Mouse (Mus musculus) embryo, embryonic 11 days (tissue): ENCODE data around the gene Rubcn.

Source experiments
- DNase-seq: peaks from one replicate; pipeline ENCODE4 v3.0.0-alpha.2; 2015

The Rubcn gene

DNA sequence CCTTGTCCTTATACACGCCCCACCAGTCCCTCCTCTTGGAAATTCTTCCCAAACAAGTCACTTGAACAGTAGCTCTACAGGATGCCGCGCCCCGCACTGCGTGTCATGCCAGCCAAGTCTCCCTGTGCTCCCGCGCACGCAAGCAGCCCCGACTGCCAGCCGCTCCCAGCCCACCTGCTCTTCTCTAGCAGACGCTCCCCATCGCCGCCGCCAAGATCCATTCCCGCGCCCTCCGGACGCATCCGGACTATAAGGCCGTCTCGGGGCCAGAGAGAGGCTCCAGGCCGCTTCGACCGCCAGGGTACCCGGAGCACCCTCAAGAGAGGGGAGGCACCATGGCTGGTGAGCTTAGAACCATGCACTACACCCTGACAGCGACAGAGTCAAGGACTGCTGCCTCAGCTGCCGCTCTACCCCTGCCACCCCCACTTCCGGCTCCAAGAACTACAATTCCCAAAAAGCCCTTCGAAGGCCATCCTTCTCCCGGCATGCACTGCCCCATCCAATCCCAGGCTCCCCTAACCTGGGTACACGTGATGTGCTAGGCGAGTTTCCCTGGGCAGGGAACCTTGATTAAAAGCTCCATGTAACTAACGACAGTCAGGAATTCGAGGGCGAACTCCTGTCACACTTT lies 9.5 kb downstream of the Rubcn start:
- DNase-seq: peak; percentile 93

DNA sequence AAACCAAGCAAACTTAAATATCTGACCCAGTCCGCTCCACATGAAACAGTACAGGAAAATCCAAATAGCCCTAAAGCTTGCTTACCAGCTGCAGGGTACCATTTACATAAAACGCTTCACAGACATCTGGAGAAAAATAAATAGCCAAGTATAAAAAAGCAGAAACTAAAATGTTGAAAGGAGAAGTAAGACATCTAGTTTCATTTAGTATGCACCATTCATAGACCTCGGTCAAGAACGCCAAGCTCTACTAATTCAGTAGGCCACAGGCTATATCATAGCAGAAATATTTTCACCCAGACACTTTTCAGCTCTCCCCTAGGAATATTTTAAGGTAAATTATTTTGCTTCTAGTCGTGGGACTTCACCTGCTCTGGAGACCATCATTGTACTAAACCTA lies 10.9 kb downstream of the Rubcn start:
- no peak for DNase-seq

DNA sequence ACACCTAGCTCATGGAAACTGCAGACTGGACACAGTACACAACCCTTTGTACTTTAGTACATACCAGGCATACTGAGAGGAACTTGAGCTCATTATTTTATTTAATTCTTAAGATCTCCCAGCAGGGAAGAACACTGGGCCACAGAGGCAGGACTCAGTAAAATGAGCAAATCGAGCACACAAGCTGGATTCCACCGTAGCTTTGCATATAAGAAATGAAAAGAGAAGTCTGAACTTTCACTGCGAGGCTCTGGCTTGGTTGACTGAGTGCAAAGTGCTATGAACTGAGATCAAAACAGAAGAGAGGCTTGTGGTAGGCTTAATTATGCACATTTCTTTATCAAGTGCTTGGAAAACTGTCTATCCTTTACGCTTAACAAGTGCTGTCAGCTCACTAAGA lies 12.2 kb downstream of the Rubcn start:
- no peak for DNase-seq

DNA sequence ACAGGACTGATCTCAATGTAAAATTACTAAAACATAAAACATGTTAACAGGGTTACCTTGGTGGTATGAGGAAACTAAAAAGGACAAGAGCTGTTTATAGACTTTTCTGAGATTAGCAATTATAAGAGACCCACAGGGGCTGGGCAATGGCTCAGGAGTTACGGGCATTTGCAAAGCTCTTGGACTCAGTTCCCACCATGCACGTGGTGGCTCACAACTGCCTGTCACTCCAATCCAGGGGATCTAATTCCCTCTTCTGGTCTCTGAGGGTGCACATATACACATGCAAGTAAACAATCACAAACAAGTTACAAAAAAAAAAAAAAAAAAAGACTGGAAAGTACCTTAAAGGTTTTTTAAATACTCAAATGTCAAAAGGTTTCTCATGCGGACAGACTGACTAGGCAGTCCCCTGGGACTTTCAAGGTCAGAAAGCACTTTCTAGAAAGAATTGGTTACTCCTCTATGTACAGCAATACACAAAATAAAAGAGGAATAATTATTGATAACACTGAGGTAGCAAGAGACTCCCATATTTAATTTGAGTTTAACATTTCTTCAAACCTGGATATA lies 15.7 kb downstream of the Rubcn start:
- no peak for DNase-seq

DNA sequence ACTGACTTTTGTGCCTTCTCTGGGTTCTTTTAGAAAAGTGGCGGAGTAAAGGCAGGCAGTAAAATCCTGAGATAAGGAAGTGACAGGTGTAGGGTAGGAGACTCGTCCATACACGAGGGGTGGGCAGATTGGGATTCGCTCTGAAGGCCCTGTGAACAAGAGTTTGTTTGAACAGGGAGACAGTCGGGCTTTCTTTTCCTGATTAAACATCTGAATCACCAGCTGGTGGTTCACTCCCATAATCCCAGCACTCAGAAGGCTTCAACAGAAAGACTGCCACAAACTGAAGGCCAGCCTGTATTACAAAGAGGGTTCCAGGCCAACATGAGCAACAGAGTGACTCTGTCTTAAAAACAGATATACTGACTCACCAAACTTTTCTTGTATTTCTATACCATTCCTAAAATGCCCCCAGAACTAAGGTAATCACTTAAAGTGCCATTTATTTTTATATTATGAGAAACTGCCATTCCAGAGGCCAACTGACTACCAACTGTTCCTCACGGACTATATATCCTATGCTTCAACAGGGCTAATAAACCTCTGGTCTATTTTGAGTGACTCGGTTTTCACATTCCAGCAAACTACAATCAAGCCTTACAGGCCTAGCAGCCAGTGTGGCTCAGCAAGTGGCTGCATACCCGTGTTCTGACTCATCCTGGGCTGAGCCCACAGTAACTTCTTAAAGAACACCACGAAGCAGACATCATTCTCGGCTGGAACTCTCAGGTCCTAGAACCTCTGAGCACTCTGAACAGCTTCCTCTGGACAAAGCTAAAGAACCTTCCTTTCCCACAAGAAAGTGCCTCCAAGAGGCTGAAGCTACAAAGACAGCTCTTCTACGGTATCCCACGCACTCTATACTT lies 18.6 kb downstream of the Rubcn start:
- no peak for DNase-seq

DNA sequence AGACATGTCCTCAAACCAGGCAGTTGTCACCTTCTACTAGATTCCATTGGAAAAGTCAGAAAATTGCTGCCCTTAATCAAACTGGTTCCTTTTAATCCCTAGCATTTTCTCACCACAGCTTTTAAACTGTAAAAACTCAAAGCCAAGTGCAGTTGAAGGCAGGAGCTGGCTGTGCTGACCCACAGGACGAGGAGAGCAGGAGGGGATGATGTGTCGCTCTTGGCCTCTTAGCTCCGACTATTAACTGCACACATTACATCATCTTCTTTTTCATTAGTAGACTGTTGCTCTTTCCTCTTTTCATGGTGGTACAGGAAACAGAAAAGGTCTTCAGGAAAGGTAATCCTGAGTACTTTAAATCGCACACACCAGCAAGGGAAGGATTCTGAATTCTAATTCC lies 19.2 kb downstream of the Rubcn start:
- DNase-seq: no peak

DNA sequence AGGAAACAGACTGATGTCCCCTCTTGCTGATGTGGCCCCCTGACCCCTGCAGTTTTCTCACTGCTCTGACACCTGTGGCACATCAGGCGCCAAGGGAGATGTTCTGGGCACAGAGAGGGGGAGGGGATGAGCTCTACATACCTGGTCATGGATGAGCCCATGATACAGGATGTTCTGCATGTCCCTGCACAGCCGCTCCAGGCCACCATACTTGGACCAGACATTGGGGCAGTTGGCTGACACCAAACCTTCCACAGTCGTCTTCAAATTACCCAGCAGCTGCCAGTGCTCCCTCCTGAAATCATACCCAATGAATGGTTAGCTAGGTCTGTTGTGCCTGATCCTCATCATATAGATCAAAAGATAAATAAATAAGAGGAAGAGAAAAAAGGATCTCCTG lies 20.8 kb downstream of the Rubcn start:
- DNase-seq: no peak

DNA sequence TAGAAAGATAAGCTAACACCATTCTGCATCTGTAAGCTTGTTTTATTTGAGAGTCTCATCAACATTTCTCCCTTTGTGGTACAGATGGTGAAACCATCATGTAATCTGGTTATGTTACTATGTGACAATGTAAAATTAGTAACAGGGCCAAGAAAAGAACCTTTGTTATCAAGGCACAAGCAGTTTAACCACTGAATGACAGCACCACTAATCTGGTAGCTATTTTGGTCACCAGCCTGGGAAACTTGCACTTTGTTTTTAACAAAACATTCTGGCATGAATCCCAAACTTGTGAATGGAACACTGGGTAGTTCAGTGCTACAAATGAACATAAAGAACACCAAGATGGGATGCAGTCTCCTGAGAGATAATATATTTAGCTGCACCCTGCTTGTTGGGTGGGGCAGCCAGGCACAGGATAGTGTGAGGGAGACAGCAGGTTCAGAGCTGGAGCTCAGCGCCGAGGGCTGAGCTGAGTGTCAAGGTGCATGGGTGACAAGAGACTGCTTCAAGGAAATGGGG lies 23.5 kb downstream of the Rubcn start:
- DNase-seq: no peak

DNA sequence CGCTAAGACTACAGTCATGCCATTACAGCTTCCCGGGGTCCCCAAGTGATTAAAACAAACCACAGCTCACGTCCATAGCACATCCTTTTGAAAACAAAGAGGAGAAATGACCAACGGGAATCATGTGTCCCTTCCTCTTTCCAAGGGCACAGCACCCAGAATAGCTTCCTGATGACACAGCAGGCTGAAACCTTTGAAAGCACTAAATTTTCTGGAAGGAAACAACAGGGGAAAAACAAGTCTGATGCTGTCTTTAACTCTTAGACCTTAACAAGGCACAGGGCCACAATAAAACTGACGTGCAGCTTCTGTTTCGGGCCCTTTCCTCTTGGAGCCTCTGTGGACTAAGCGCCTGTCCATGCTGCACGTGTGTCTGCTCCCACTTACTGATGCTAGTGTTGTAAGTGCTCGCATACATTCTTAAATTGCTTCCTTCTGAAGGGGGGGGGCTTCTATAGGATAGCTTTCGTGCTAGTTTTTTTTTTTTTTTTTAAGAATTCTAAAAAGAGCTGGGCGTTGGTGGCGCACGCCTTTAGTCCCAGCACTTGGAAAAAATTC lies 24.0 kb downstream of the Rubcn start:
- DNase-seq: no peak

DNA sequence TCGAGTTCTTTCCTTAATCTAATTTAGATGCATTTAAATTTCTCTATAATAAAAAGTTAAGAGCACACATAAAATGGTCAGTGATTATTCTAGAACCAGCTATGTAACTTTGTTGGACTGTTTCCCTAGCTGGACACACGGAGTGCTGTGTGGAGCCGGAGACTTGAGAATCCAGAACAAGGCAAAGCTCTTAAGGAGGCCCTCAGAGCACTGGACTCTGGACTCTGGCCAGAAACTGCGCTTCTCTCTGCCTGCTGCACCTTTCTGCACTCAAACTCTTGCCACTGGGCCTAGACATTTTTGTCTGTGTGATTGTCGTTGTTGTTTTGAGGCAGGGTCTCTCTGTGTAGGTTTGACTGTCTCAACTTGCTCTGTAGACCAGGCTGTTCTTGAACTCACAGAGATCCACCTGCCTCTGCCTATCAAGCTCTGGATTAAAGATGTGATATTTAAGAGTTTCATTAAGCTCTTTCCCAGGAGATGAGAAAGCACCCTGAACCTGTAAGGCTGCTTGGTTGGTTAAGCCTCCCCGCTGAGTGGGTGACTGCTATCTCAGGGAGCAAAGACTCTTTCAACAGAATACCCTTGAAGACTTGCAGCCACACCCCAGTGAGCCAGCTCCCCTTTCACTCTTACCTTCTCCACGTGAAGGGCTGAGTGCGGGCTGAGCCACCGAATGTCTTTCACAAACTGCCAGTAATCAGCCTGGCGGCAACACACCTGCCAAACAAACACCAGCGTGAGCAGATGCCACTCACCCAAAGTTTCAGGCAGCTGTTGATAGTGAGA lies 28.3 kb downstream of the Rubcn start:
- DNase-seq: no peak

DNA sequence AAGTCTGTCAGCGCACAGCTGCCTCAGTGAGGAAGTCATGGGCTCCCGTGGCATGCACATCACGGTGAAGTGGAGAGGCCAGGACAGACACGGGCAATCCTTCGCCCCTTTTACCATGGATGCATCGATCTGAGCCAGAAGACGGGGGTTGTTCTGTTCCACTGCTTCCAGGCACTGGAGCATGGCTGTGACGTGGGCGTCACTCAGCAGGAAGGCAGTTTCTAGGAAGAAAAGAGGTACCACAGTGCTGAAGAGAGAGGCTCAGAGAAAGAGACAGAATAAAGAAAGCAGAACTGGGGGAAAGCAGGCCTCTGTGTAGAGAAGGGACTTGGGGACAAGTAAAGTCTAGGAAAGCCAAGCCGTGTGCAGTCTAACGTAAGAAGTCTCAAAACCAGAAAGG lies 30.5 kb downstream of the Rubcn start:
- no peak for DNase-seq

DNA sequence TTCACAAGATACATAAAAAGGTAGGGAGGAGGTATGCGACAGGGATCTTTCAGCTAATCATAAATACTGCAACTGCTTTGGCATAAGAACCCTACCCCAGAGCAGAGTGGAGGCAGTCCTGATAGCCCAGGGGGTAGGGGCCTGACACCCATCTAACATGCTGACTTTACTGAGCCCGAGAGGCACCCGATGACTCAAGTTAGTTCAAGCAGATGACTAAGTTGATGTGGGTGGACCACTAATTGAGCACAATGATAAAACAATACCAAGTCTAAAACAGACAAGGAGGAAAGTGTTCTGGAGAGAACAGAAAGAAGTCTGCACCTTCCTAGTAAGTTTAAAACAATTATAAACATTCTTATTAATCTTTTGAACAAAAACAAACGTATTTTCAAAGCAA lies 46.1 kb downstream of the Rubcn start:
- DNase-seq: no peak

DNA sequence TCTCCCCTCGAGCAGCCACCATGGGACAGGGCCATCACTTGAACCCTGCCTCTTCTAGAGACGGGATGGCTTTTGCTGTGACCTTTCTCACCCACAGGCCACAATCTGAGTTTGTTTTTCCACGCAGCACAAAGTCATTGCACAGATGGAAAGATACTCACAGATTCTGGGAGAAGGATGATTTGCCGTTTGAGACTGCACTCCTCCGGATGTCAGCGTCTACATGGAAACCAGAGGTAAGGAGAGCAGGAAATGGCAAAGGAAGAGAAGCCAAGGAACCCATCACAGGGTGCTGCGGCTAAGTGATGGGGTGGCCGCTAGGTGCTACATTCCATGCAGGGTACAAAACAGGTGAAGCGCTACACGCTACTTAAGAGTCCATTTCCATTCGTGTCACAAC lies 48.5 kb downstream of the Rubcn start:
- DNase-seq: no peak

DNA sequence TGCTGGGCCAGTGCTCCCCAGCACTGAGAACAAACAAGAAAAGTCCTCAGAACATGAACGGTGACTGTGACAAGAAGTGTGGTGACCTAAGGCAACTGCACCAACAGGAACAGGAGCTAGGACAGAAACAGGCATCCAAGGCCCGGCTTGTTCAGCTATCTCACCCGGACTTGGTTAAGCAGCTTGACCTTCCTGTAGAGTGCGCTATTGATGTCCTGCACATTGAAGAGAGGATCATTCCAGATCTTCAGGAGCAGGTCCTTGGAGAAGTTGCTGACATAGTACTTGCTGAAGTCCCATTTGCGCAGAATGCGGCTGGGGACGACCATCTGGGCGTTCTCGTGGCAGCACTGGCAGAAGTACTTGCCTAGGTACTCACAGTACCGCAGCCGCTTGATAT lies 51.0 kb downstream of the Rubcn start:
- no peak for DNase-seq

DNA sequence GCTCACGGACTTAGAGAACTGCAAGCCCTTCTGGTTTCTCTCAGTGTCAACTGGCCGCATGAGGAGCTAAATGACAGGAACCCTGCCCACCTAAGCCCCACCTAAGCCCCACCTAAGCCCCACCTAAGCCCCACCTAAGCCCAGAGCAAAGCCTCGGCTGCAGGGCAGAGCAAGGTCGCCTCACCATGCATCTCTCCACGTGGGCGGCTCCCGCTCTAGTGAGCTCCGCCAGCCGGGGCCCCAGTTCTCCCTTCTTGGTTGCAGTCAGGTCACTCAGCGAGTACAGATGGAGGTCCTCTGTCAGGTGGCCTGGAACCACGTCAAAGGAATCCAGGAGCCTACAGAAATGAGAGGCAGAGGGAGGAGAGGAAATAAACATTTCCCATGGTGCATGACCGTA lies 52.2 kb downstream of the Rubcn start:
- DNase-seq: no peak

DNA sequence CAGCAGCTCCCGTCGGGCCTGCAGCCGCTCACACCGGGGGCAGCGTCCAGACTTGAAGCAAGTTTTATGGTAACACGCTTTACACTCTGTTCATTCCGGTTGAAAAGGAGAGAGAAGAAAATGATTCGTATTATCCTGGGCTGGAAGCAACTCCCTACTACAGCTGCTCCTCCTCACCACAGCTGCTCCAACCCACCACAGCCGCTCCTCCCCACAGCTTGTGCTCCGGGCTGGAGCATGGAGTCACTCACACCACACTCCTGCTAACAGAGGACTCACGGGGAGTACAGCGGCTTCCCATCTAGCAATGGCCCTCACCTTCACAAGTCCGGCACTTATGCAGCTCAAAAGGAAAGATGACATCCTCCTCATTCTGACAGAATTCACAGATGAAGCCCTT lies 53.5 kb downstream of the Rubcn start:
- DNase-seq: no peak

DNA sequence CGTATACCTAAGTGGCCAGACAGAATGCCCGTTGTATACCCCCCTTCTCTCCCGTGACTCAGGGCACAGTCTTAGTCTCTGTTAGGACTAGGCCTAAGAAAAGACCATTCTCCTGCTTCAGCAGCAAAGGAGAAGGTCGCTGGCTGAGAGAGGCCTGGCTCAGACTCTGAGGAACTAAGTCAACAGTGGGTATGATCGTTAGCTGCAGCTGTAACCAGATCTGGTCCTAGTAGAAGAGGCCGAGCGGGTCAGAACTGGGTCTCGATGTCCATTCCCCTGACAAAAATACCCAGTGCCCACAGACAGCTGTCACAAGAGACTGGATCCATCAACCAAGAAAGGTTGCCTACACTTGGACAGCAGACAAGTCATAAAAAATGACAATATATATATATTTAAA lies 54.1 kb downstream of the Rubcn start:
- no peak for DNase-seq

DNA sequence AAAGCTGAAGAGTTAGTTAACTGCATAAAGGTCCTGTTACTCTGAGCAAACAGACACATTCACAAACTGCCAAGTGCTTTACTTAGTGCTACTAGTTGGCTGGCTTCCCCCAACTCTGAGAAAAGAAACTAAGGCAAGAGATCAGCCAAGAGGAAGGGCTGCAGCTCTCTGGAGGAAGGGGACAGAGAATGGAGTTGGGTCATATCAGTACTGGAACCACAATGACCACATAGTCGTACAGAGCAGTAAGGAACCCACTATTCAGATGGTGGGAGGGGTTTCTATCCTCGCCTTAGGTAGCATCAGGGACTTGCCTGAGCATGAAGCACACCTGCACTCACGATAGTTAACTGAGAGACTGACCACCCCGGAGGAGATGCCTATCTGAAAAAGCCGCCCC lies 54.7 kb downstream of the Rubcn start:
- no peak for DNase-seq

DNA sequence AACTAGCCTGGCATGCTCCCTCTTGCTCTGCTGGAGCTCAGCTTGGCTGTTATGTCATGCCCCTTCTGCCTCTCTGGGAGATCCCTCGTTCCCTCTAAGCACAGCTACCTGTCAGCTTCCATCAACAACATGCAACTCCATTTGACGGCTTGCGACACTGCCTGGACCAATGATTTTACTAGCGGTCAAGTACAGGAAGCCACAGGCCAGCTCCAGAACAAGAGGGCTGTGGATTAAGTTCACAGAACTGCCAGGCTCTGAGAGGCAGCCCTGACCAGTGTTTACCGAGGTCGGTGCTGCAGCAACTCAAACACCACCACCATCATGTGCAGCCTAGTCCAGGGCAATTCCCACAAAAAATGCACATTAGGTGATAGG lies 55.1 kb downstream of the Rubcn start:
- DNase-seq: no peak

DNA sequence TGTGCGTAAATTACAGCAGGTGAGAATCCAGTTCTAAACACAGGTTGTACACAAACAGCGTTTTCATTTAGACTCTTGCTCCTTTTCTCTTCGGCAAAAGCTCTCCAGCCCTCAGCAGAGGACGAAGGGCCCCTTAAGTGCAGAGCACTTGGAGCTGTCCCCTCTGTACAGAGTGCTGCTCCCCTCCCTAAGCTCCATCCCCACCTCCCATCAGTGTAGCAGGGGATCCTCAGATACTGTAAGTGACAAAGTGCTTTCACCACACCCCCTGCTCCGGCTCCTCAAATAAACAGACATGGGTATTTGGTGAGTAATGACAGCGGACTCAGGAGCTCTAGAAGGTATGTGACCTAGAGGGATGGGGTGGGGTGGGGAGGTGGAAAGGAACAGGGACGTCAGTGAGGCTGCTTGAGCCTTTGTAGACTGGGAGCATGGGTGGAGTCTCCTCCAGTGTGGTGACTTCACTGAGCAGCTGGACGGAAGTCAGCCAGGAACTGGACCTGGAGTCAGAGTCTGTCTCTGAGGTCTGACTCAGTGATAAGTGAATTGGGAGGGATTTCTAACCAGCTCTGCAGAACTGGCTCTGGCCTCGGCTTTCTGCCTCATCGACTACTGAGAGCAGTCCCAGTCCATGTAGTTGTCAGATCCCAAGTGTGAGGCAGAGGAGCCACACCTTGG lies 55.7 kb downstream of the Rubcn start:
- DNase-seq: no peak

DNA sequence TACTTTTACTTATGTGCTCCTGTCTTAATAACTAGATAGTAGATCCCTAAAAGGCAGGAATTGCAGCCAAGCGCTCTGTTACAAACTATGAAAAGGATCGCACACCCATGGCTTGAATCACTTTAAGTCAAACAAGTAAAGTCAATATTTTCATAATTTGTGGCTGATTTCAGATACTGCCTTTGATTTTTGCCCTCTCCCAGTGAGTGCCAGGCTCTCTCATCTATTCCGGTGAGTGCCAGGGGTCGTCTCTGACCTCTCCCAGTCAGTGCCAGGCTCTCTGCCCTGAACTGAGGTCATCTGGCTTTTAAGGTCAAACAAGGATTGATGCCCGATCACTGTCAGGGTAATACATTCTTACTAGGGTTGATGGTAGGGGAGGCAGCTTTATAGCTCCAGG lies 59.1 kb downstream of the Rubcn start:
- no peak for DNase-seq

DNA sequence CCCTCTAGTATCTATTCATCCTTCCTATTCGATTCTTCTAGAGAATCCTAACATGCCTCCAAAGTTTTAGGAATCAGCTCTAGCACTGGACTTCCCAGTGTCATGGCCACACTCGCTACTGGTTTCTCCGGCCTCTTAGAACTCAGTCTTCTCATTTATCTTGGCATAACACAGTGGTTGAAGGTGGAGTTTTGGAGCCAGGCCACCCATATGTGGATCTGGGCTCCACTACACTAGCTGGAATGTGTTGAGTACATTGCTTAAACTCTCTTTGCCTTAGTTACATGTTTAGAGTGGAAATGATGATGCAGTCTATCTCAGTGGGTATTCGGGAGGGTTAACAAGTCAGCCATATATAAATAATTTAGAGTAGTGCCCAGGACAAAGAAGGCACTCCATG lies 59.5 kb downstream of the Rubcn start:
- DNase-seq: no peak
